Mouse (Mus musculus): ENCODE measurements around the gene Ambn. TPM values are rescaled to one million over a fixed set of nuclear protein-coding genes. Genes with fewer than 3 reads are reported as not detected.

Gene Ambn
- polyA plus RNA-seq, 1 experiment, result not detected

- Histone ChIP-seq H3K36me3 (ENCODE audit: control insufficient read depth) (no peaks in the 10 kb centered on the region), H3K4me1 (ENCODE audit: control insufficient read depth) (no peaks in the 10 kb centered on the region), H3K4me3 (replicated peaks) (no peak overlapping the region), H3K9me3 (ENCODE audit: control insufficient read depth, low read length) (no peaks in the 10 kb centered on the region), H3K27me3 (ENCODE audit: control insufficient read depth) (no peaks in the 10 kb centered on the region)
- TF ChIP-seq GATA1 (IDR thresholded peaks at IDR 0.05; ENCODE audit: low read length) (no peak), TAL1 (IDR thresholded peaks at IDR 0.05; ENCODE audit: low read length) (no peak)
Observed at GRCm38 (mm10) chr5:88499781-88500180, 44.0 kb downstream of the Ambn start.

- Histone ChIP-seq H3K36me3 (ENCODE audit: control insufficient read depth) (no peaks in the 10 kb centered on the region), H3K27me3 (ENCODE audit: control insufficient read depth) (peaks cover 2% of the 10 kb centered on the region; the same call in 1 of the 2 replicates), H3K4me1 (ENCODE audit: control insufficient read depth) (no peaks in the 10 kb centered on the region), H3K9me3 (ENCODE audit: control insufficient read depth, low read length) (no peaks in the 10 kb centered on the region), H3K4me3 (replicated peaks) (no peak overlapping the region)
- TF ChIP-seq TAL1 (IDR thresholded peaks at IDR 0.05; ENCODE audit: low read length), result no peak
- TF ChIP-seq GATA1 (IDR thresholded peaks at IDR 0.05; ENCODE audit: low read length), result no peak
Observed at GRCm38 (mm10) chr5:88508555-88508954, 52.8 kb downstream of the Ambn start.

- Histone ChIP-seq H3K27me3 (ENCODE audit: control insufficient read depth) (peaks cover 2% of the 10 kb centered on the region; the same call in 1 of the 2 replicates), H3K4me1 (ENCODE audit: control insufficient read depth) (no peaks in the 10 kb centered on the region), H3K36me3 (ENCODE audit: control insufficient read depth) (no peaks in the 10 kb centered on the region), H3K9me3 (ENCODE audit: control insufficient read depth, low read length) (no peaks in the 10 kb centered on the region), H3K4me3 (replicated peaks) (no peak overlapping the region)
- TF ChIP-seq GATA1 (IDR thresholded peaks at IDR 0.05; ENCODE audit: low read length) (no peak), TAL1 (IDR thresholded peaks at IDR 0.05; ENCODE audit: low read length) (no peak)
Observed at GRCm38 (mm10) chr5:88508990-88509389, 53.2 kb downstream of the Ambn start.

Other genes starting within 250 kb of the Ambn start
- not detected in 2 replicates for gene Gm7714, start 187.1 kb upstream of the Ambn start, polyA plus RNA-seq (2012)
- gene Prol1, start 138.7 kb upstream of the Ambn start, polyA plus RNA-seq (2012), result 0.03 TPM in 1 of 2 replicates, not detected in the other
- gene Amtn, start 79.9 kb upstream of the Ambn start, polyA plus RNA-seq (2012), result not detected in 2 replicates
- gene Enam, start 32.0 kb downstream of the Ambn start, polyA plus RNA-seq (2012), result not detected in 2 replicates
- not detected in 2 replicates for gene Jchain, start 71.9 kb downstream of the Ambn start, polyA plus RNA-seq (2012)
- 4.7 and 6.2 TPM in 2 replicates for gene Utp3, start 98.5 kb downstream of the Ambn start, polyA plus RNA-seq (2012)
- gene Rufy3, start 109.0 kb downstream of the Ambn start, polyA plus RNA-seq (2012), result 0.05 and 0.07 TPM in 2 replicates
- gene Grsf1, start 220.2 kb downstream of the Ambn start, polyA plus RNA-seq (2012), result 1.6 and 1.7 TPM in 2 replicates